Mouse (Mus musculus) embryonic facial prominence, embryonic 12.5 days (tissue): ENCODE measurements around the gene Mettl27. TPM values are rescaled to one million over a fixed set of nuclear protein-coding genes. Genes with fewer than 3 reads are reported as not detected.

Source experiments
- ATAC-seq: fragments of 200-750 bp; cut with Nextera tagmentation; 2 replicates; pipeline ENCODE4 v1.8.0; 2017; ENCODE audit not compliant: insufficient number of reproducible peaks, insufficient read depth, low FRiP score, low TSS enrichment
- H3K27ac ChIP-seq: fragments of 300-500 bp; sonication (generic); 2 replicates; pipeline ENCODE4 v1.5.1; 2016; ENCODE audit warnings: mild to moderate bottlenecking
- H3K27me3 ChIP-seq: fragments of 300-500 bp; sonication (generic); 2 replicates; pipeline ENCODE4 v1.6.1; 2016; ENCODE audit warnings: mild to moderate bottlenecking, moderate library complexity
- H3K36me3 ChIP-seq: fragments of 300-500 bp; sonication (generic); 2 replicates; pipeline ENCODE4 v1.6.1; 2016; ENCODE audit warnings: mild to moderate bottlenecking
- H3K4me1 ChIP-seq: fragments of 300-500 bp; sonication (generic); 2 replicates; pipeline ENCODE4 v1.6.1; 2016
- H3K4me2 ChIP-seq: fragments of 300-500 bp; sonication (generic); replicated peaks from 2 replicates; pipeline ENCODE4 v1.6.1; 2016; ENCODE audit warnings: mild to moderate bottlenecking, moderate library complexity
- H3K4me3 ChIP-seq: fragments of 300-500 bp; sonication (generic); 2 replicates; pipeline ENCODE4 v1.5.1; 2016; ENCODE audit warnings: mild to moderate bottlenecking
- H3K9ac ChIP-seq: fragments of 300-500 bp; sonication (generic); 2 replicates; pipeline ENCODE4 v1.6.1; 2016; ENCODE audit warnings: mild to moderate bottlenecking, moderate library complexity
- H3K9me3 ChIP-seq: fragments of 300-500 bp; sonication (generic); 2 replicates; pipeline ENCODE4 v1.6.1; 2016; ENCODE audit warnings: mild to moderate bottlenecking, moderate library complexity
- WGBS: fragments of 180-500 bp; shearing (Covaris S2); methylation state at CpG from one replicate; pipeline ENCODE4 v1.1.7; 2016; 5-methylcytosine and 5-hydroxymethylcytosine counted together
- polyA plus RNA-seq: library from polyadenylated mRNA; unstranded; fragments of >200 nt; fragmentation: Nextera tagmentation; extraction: Ambion mirVana; gene quantifications from 2 replicates; pipeline ENCODE4 v1.2.1, GENCODE M21; 2016

Gene Mettl27
- polyA plus RNA-seq, 1 experiment from 2014 or later: 21.8 TPM

GRCm38 (mm10) chr5:134901644-134902027, 30.5 kb upstream of the Mettl27 start:
- Histone ChIP-seq H3K4me1 (peaks cover 13% of the 10 kb centered on the region), H3K9me3 (no peaks in the 10 kb centered on the region), H3K9ac (no peak overlapping the region), H3K27me3 (no peaks in the 10 kb centered on the region), H3K27ac (no peak overlapping the region), H3K4me3 (no peak overlapping the region), H3K36me3 (no peaks in the 10 kb centered on the region), H3K4me2 (no peak overlapping the region)
- 75% methylated on average over 8 of the region's 8 CpGs for WGBS
- ATAC-seq: no peak

- Histone ChIP-seq H3K9ac (no peak within 1 kb of the TSS), H3K9me3 (no peaks in the 10 kb centered on the region), H3K36me3 (no peaks in the 10 kb centered on the region), H3K27ac (no peak within 1 kb of the TSS), H3K4me1 (no peaks in the 10 kb centered on the region), H3K4me2 (no peak within 1 kb of the TSS), H3K4me3 (no peak within 1 kb of the TSS), H3K27me3 (0 out of 2 replicates have a peak, but pooled peaks cover 4% of the 10 kb centered on the region)
- no peak for ATAC-seq
- 80% methylated on average over 6 of the region's 6 CpGs for WGBS
Observed at GRCm38 (mm10) chr5:134906633-134907032, 25.5 kb upstream of the Mettl27 start, which contains the start of gene Tmem270. Gene Tmem270, minus strand, starts transcription at chr5:134906733.

- Histone ChIP-seq H3K4me2 (no peak overlapping the region), H3K9me3 (no peaks in the 10 kb centered on the region), H3K4me1 (no peaks in the 10 kb centered on the region), H3K27me3 (0 out of 2 replicates have a peak, but pooled peaks cover 4% of the 10 kb centered on the region), H3K36me3 (no peaks in the 10 kb centered on the region), H3K4me3 (no peak overlapping the region), H3K9ac (no peak overlapping the region), H3K27ac (no peak overlapping the region)
- WGBS: 2% methylated on average over 13 of the region's 13 CpGs
- ATAC-seq: peak; percentile 80; the same call in 1 of the 2 replicates
Observed at GRCm38 (mm10) chr5:134907135-134907534, 25.0 kb upstream of the Mettl27 start.

GRCm38 (mm10) chr5:134911901-134912300, 20.3 kb upstream of the Mettl27 start:
- H3K4me2 ChIP-seq: no peak overlapping the region
- no peaks in the 10 kb centered on the region for H3K9me3 ChIP-seq
- no peak for ATAC-seq
- WGBS: 94% methylated on average over 2 of the region's 2 CpGs
- no peak overlapping the region for H3K9ac ChIP-seq
- H3K27me3 ChIP-seq: 0 out of 2 replicates have a peak, but pooled peaks cover 4% of the 10 kb centered on the region
- no peaks in the 10 kb centered on the region for H3K4me1 ChIP-seq
- no peaks in the 10 kb centered on the region for H3K36me3 ChIP-seq
- no peak overlapping the region for H3K27ac ChIP-seq
- H3K4me3 ChIP-seq: no peak overlapping the region

GRCm38 (mm10) chr5:134913352-134913751, 18.8 kb upstream of the Mettl27 start:
- 0 out of 2 replicates have a peak, but pooled peaks cover 4% of the 10 kb centered on the region for H3K27me3 ChIP-seq
- no peaks in the 10 kb centered on the region for H3K4me1 ChIP-seq
- no peak overlapping the region for H3K9ac ChIP-seq
- H3K9me3 ChIP-seq: no peaks in the 10 kb centered on the region
- no peak overlapping the region for H3K27ac ChIP-seq
- no peak overlapping the region for H3K4me3 ChIP-seq
- no peak for ATAC-seq
- H3K36me3 ChIP-seq: no peaks in the 10 kb centered on the region
- 74% methylated on average over 3 of the region's 3 CpGs for WGBS
- no peak overlapping the region for H3K4me2 ChIP-seq

GRCm38 (mm10) chr5:134913753-134914152, 18.4 kb upstream of the Mettl27 start:
- WGBS: 89% methylated on average over 4 of the region's 4 CpGs
- Histone ChIP-seq H3K9me3 (no peaks in the 10 kb centered on the region), H3K27ac (no peak overlapping the region), H3K4me2 (no peak overlapping the region), H3K9ac (no peak overlapping the region), H3K4me3 (no peak overlapping the region), H3K27me3 (0 out of 2 replicates have a peak, but pooled peaks cover 4% of the 10 kb centered on the region), H3K36me3 (no peaks in the 10 kb centered on the region), H3K4me1 (no peaks in the 10 kb centered on the region)
- no peak for ATAC-seq

GRCm38 (mm10) chr5:134914510-134914909, 17.7 kb upstream of the Mettl27 start:
- H3K4me1 ChIP-seq: no peaks in the 10 kb centered on the region
- H3K4me3 ChIP-seq: no peak overlapping the region
- no peak overlapping the region for H3K27ac ChIP-seq
- ATAC-seq: no peak
- H3K27me3 ChIP-seq: 0 out of 2 replicates have a peak, but pooled peaks cover 4% of the 10 kb centered on the region
- no peak overlapping the region for H3K4me2 ChIP-seq
- 83% methylated on average over 8 of the region's 8 CpGs for WGBS
- no peaks in the 10 kb centered on the region for H3K9me3 ChIP-seq
- H3K36me3 ChIP-seq: no peaks in the 10 kb centered on the region
- no peak overlapping the region for H3K9ac ChIP-seq

- Histone ChIP-seq H3K27ac (no peak within 1 kb of the TSS), H3K4me2 (no peak within 1 kb of the TSS), H3K9ac (no peak within 1 kb of the TSS), H3K9me3 (no peaks in the 10 kb centered on the region), H3K27me3 (no peaks in the 10 kb centered on the region), H3K36me3 (no peaks in the 10 kb centered on the region), H3K4me1 (no peaks in the 10 kb centered on the region), H3K4me3 (no peak within 1 kb of the TSS)
- ATAC-seq: no peak
- 76% methylated on average over 8 of the region's 8 CpGs for WGBS
Observed at GRCm38 (mm10) chr5:134915311-134915710, 16.9 kb upstream of the Mettl27 start, which contains the start of gene Cldn13. Gene Cldn13, minus strand, starts transcription at chr5:134915526.

GRCm38 (mm10) chr5:134918071-134918832, 13.9 kb upstream of the Mettl27 start:
- Histone ChIP-seq H3K9me3 (no peaks in the 10 kb centered on the region), H3K4me1 (no peaks in the 10 kb centered on the region), H3K4me2 (no peak overlapping the region), H3K27me3 (no peaks in the 10 kb centered on the region), H3K27ac (no peak overlapping the region), H3K36me3 (no peaks in the 10 kb centered on the region), H3K4me3 (no peak overlapping the region), H3K9ac (no peak overlapping the region)
- ATAC-seq: no peak
- WGBS: 45% methylated on average over 16 of the region's 16 CpGs

GRCm38 (mm10) chr5:134919097-134919496, 13.1 kb upstream of the Mettl27 start:
- no peak for ATAC-seq
- H3K9me3 ChIP-seq: no peaks in the 10 kb centered on the region
- no peaks in the 10 kb centered on the region for H3K36me3 ChIP-seq
- H3K4me2 ChIP-seq: no peak overlapping the region
- no peaks in the 10 kb centered on the region for H3K27me3 ChIP-seq
- H3K27ac ChIP-seq: no peak overlapping the region
- no peaks in the 10 kb centered on the region for H3K4me1 ChIP-seq
- WGBS: 86% methylated on average over 3 of the region's 3 CpGs
- H3K4me3 ChIP-seq: no peak overlapping the region
- no peak overlapping the region for H3K9ac ChIP-seq

- 81% methylated on average over 6 of the region's 6 CpGs for WGBS
- Histone ChIP-seq H3K9ac (no peak overlapping the region), H3K4me1 (no peaks in the 10 kb centered on the region), H3K4me2 (no peak overlapping the region), H3K9me3 (no peaks in the 10 kb centered on the region), H3K36me3 (no peaks in the 10 kb centered on the region), H3K27me3 (no peaks in the 10 kb centered on the region), H3K4me3 (no peak overlapping the region), H3K27ac (no peak overlapping the region)
- no peak for ATAC-seq
Observed at GRCm38 (mm10) chr5:134920106-134920687, 12.0 kb upstream of the Mettl27 start.

GRCm38 (mm10) chr5:134921106-134921505, 11.1 kb upstream of the Mettl27 start:
- no peak overlapping the region for H3K27ac ChIP-seq
- no peaks in the 10 kb centered on the region for H3K27me3 ChIP-seq
- no peak overlapping the region for H3K4me2 ChIP-seq
- H3K4me1 ChIP-seq: no peaks in the 10 kb centered on the region
- WGBS: 86% methylated on average over 8 of the region's 8 CpGs
- no peaks in the 10 kb centered on the region for H3K36me3 ChIP-seq
- no peaks in the 10 kb centered on the region for H3K9me3 ChIP-seq
- no peak overlapping the region for H3K9ac ChIP-seq
- ATAC-seq: no peak
- no peak overlapping the region for H3K4me3 ChIP-seq
